Mouse (Mus musculus): ENCODE results near the gene Pptc7.

DNA sequence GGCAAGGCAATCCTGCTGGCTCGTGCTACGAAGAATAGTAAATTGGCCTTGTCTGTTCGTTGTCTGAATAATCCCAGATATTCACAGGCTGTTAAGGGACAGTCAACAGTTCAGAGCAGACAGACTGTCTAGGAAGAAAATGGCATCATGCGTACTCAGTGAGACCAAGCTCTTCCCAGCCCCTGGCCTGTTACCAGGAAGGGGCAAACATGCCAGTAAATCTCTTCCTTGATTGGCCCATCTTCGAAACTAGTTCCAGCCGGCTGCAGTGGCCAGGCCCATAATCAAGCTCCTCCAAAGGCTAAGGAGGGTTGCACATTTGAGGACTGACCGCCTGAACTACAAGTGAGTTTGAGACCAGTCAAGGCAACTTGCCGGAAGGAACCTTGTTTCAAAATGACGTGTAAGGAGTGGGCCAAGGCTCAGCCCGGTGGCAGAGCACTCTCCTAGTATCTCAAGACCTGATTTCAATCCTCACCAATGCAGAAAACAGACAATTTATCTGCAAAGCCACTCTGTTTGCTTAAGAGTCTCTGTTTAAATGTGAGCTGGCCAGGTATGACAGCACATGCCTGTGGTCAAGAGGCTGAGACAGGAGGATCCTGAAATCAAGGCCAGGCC, 37.5 kb upstream of the Pptc7 start:
- TF ChIP-seq POLR2A (IDR thresholded peaks at IDR 0.05; ENCODE audit: extremely low read depth, insufficient read depth, low read length) (no peak), CTCF (IDR thresholded peaks at IDR 0.05; ENCODE audit: extremely low read depth, insufficient read depth, low read length) (no peak)

All from cortical plate, adult 2 months (tissue).